Mouse (Mus musculus): Measurements from ENCODE around the gene Trip4.

DNA sequence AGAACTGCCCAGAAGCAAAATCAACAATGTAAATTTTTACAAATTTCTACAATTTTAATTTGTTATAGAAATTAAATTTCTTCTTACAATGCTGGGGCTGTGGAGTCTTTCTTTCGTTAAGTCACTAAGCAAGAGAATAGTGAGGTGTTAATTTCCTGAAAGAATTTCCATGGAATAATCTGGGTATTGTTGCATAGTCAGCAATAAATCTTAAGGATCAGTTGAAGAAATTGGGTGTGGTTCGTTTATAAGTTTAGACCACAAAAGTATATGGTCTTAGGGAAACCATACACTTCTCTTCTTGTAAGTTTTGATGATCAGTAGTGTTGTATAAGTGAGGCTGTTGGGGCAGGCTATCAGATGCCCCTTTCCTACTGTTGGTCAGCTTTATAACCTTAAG, 29.0 kb upstream of the Trip4 start:
- TF ChIP-seq CTCF (IDR thresholded peaks at IDR 0.05; ENCODE audit: borderline replicate concordance, control insufficient read depth, extremely low read depth, insufficient read depth, low read length, poor library complexity) (no peak), POLR2A (IDR thresholded peaks at IDR 0.05; ENCODE audit: control insufficient read depth, extremely low read depth, insufficient read depth, low read length, poor library complexity) (no peak)
